Mouse (Mus musculus) testis, postnatal 14 days (tissue): Measurements from ENCODE around the gene Cacna1d.

Experiments used
- DNase-seq: peaks from one replicate; pipeline ENCODE4 v3.0.0; 2021; ENCODE audit warnings: low spot score

The Cacna1d gene

GRCm38 (mm10) chr14:30092021-30092420, 399.2 kb downstream of the Cacna1d start:
- no peak for DNase-seq

- no peak for DNase-seq
Observed at GRCm38 (mm10) chr14:30079729-30080128, 411.5 kb downstream of the Cacna1d start.

- DNase-seq: no peak
Observed at GRCm38 (mm10) chr14:30078115-30078808, 413.0 kb downstream of the Cacna1d start.

- DNase-seq: no peak
Observed at GRCm38 (mm10) chr14:30075268-30075887, 415.9 kb downstream of the Cacna1d start.

GRCm38 (mm10) chr14:30068566-30068965, 422.7 kb downstream of the Cacna1d start:
- no peak for DNase-seq

GRCm38 (mm10) chr14:30066752-30067151, 424.5 kb downstream of the Cacna1d start:
- DNase-seq: no peak

- DNase-seq: no peak
Observed at GRCm38 (mm10) chr14:30064864-30065263, 426.4 kb downstream of the Cacna1d start.

- peak; percentile 33 for DNase-seq
Observed at GRCm38 (mm10) chr14:30056031-30056766, 435.1 kb downstream of the Cacna1d start.

- DNase-seq: no peak
Observed at GRCm38 (mm10) chr14:30054922-30055321, 436.3 kb downstream of the Cacna1d start.

- no peak for DNase-seq
Observed at GRCm38 (mm10) chr14:30050280-30050679, 441.0 kb downstream of the Cacna1d start.

GRCm38 (mm10) chr14:30048049-30048448, 443.2 kb downstream of the Cacna1d start:
- no peak for DNase-seq

GRCm38 (mm10) chr14:30046976-30047375, 444.3 kb downstream of the Cacna1d start:
- DNase-seq: no peak

GRCm38 (mm10) chr14:30045704-30046220, 445.5 kb downstream of the Cacna1d start:
- DNase-seq: no peak

GRCm38 (mm10) chr14:30045239-30045638, 446.0 kb downstream of the Cacna1d start:
- peak; percentile 29 for DNase-seq

- no peak for DNase-seq
Observed at GRCm38 (mm10) chr14:30043356-30043940, 447.8 kb downstream of the Cacna1d start.

- no peak for DNase-seq
Observed at GRCm38 (mm10) chr14:30041836-30042235, 449.4 kb downstream of the Cacna1d start.

- no peak for DNase-seq
Observed at GRCm38 (mm10) chr14:30039413-30039812, 451.8 kb downstream of the Cacna1d start.

- no peak for DNase-seq
Observed at GRCm38 (mm10) chr14:30038431-30038830, 452.8 kb downstream of the Cacna1d start.

- no peak for DNase-seq
Observed at GRCm38 (mm10) chr14:30033405-30033804, 457.9 kb downstream of the Cacna1d start.

- DNase-seq: no peak
Observed at GRCm38 (mm10) chr14:30027378-30027777, 463.9 kb downstream of the Cacna1d start.

- DNase-seq: no peak
Observed at GRCm38 (mm10) chr14:30024387-30024786, 466.9 kb downstream of the Cacna1d start.

- no peak for DNase-seq
Observed at GRCm38 (mm10) chr14:30022471-30022870, 468.8 kb downstream of the Cacna1d start.
